Mouse (Mus musculus): ENCODE data around the gene Polr3b. TPM values are rescaled to one million over a fixed set of nuclear protein-coding genes. Genes with fewer than 3 reads are reported as not detected.

The Polr3b gene
- polyA plus RNA-seq, 1 experiment: 1.6 TPM

GRCm38 (mm10) chr10:84647264-84647663 is 25.2 kb downstream of the Polr3b start:
- 0 out of 2 replicates have a peak, but pooled peaks cover 1% of the 10 kb centered on the region for H3K4me1 ChIP-seq (ENCODE audit: control insufficient read depth, insufficient read depth, insufficient read length, low read length)
- peaks cover 18% of the 10 kb centered on the region for H3K36me3 ChIP-seq (ENCODE audit: control insufficient read depth, insufficient read depth, low read length)
- H3K27me3 ChIP-seq (ENCODE audit: control insufficient read depth, insufficient read depth, low read length): no peaks in the 10 kb centered on the region
- no peak for TF ChIP-seq POLR2A (IDR thresholded peaks at IDR 0.05; ENCODE audit: low read depth, low read length)
- TF ChIP-seq CTCF (IDR thresholded peaks at IDR 0.05; ENCODE audit: extremely low read depth, insufficient read length, insufficient replicate concordance, low read depth, low read length): no peak
- no peak overlapping the region for H3K4me3 ChIP-seq (ENCODE audit: low read depth, low read length)
- peak overlapping the region; percentile 9; the same call in 1 of the 2 replicates for H3K27ac ChIP-seq (ENCODE audit: insufficient read depth, low read depth, low read length)
- WGBS: 84% methylated on average over 5 of the region's 5 CpGs

GRCm38 (mm10) chr10:84648911-84649310 is 26.8 kb downstream of the Polr3b start:
- H3K4me1 ChIP-seq (ENCODE audit: control insufficient read depth, insufficient read depth, insufficient read length, low read length): 0 out of 2 replicates have a peak, but pooled peaks cover 1% of the 10 kb centered on the region
- TF ChIP-seq CTCF (IDR thresholded peaks at IDR 0.05; ENCODE audit: extremely low read depth, insufficient read length, insufficient replicate concordance, low read depth, low read length): no peak
- no peak for TF ChIP-seq POLR2A (IDR thresholded peaks at IDR 0.05; ENCODE audit: low read depth, low read length)
- H3K27me3 ChIP-seq (ENCODE audit: control insufficient read depth, insufficient read depth, low read length): no peaks in the 10 kb centered on the region
- H3K36me3 ChIP-seq (ENCODE audit: control insufficient read depth, insufficient read depth, low read length): peaks cover 23% of the 10 kb centered on the region
- no peak overlapping the region for H3K4me3 ChIP-seq (ENCODE audit: low read depth, low read length)
- WGBS: 62% methylated on average over 4 of the region's 4 CpGs
- no peak overlapping the region for H3K27ac ChIP-seq (ENCODE audit: insufficient read depth, low read depth, low read length)

- TF ChIP-seq CTCF (IDR thresholded peaks at IDR 0.05; ENCODE audit: extremely low read depth, insufficient read length, insufficient replicate concordance, low read depth, low read length): no peak
- no peaks in the 10 kb centered on the region for H3K4me1 ChIP-seq (ENCODE audit: control insufficient read depth, insufficient read depth, insufficient read length, low read length)
- no peak overlapping the region for H3K27ac ChIP-seq (ENCODE audit: insufficient read depth, low read depth, low read length)
- 83% methylated on average over 4 of the region's 4 CpGs for WGBS
- H3K4me3 ChIP-seq (ENCODE audit: low read depth, low read length): no peak overlapping the region
- H3K36me3 ChIP-seq (ENCODE audit: control insufficient read depth, insufficient read depth, low read length): peaks cover 17% of the 10 kb centered on the region
- no peaks in the 10 kb centered on the region for H3K27me3 ChIP-seq (ENCODE audit: control insufficient read depth, insufficient read depth, low read length)
Measured at GRCm38 (mm10) chr10:84654029-84654428, 31.9 kb downstream of the Polr3b start.

GRCm38 (mm10) chr10:84654731-84655130 is 32.6 kb downstream of the Polr3b start:
- no peaks in the 10 kb centered on the region for H3K4me1 ChIP-seq (ENCODE audit: control insufficient read depth, insufficient read depth, insufficient read length, low read length)
- H3K27me3 ChIP-seq (ENCODE audit: control insufficient read depth, insufficient read depth, low read length): no peaks in the 10 kb centered on the region
- no peak overlapping the region for H3K4me3 ChIP-seq (ENCODE audit: low read depth, low read length)
- H3K27ac ChIP-seq (ENCODE audit: insufficient read depth, low read depth, low read length): no peak overlapping the region
- TF ChIP-seq POLR2A (IDR thresholded peaks at IDR 0.05; ENCODE audit: low read depth, low read length) (no peak), CTCF (IDR thresholded peaks at IDR 0.05; ENCODE audit: extremely low read depth, insufficient read length, insufficient replicate concordance, low read depth, low read length) (no peak)
- peaks cover 13% of the 10 kb centered on the region for H3K36me3 ChIP-seq (ENCODE audit: control insufficient read depth, insufficient read depth, low read length)
- WGBS: 90% methylated on average over 4 of the region's 4 CpGs

GRCm38 (mm10) chr10:84656618-84657017 is 34.5 kb downstream of the Polr3b start:
- Histone ChIP-seq H3K27ac (ENCODE audit: insufficient read depth, low read depth, low read length) (no peak overlapping the region), H3K27me3 (ENCODE audit: control insufficient read depth, insufficient read depth, low read length) (no peaks in the 10 kb centered on the region), H3K4me1 (ENCODE audit: control insufficient read depth, insufficient read depth, insufficient read length, low read length) (no peaks in the 10 kb centered on the region), H3K4me3 (ENCODE audit: low read depth, low read length) (no peak overlapping the region), H3K36me3 (ENCODE audit: control insufficient read depth, insufficient read depth, low read length) (peaks cover 18% of the 10 kb centered on the region)
- no peak for TF ChIP-seq POLR2A (IDR thresholded peaks at IDR 0.05; ENCODE audit: low read depth, low read length)
- WGBS: 85% methylated on average over 4 of the region's 4 CpGs

GRCm38 (mm10) chr10:84657437-84658087 is 35.5 kb downstream of the Polr3b start:
- no peaks in the 10 kb centered on the region for H3K4me1 ChIP-seq (ENCODE audit: control insufficient read depth, insufficient read depth, insufficient read length, low read length)
- H3K36me3 ChIP-seq (ENCODE audit: control insufficient read depth, insufficient read depth, low read length): peaks cover 17% of the 10 kb centered on the region
- no peak overlapping the region for H3K4me3 ChIP-seq (ENCODE audit: low read depth, low read length)
- 73% methylated on average over 6 of the region's 6 CpGs for WGBS
- no peak for TF ChIP-seq CTCF (IDR thresholded peaks at IDR 0.05; ENCODE audit: extremely low read depth, insufficient read length, insufficient replicate concordance, low read depth, low read length)
- no peak for TF ChIP-seq POLR2A (IDR thresholded peaks at IDR 0.05; ENCODE audit: low read depth, low read length)
- no peaks in the 10 kb centered on the region for H3K27me3 ChIP-seq (ENCODE audit: control insufficient read depth, insufficient read depth, low read length)
- no peak overlapping the region for H3K27ac ChIP-seq (ENCODE audit: insufficient read depth, low read depth, low read length)

GRCm38 (mm10) chr10:84658088-84658848 is 36.2 kb downstream of the Polr3b start:
- H3K27me3 ChIP-seq (ENCODE audit: control insufficient read depth, insufficient read depth, low read length): no peaks in the 10 kb centered on the region
- H3K36me3 ChIP-seq (ENCODE audit: control insufficient read depth, insufficient read depth, low read length): peaks cover 13% of the 10 kb centered on the region
- H3K27ac ChIP-seq (ENCODE audit: insufficient read depth, low read depth, low read length): no peak overlapping the region
- no peak overlapping the region for H3K4me3 ChIP-seq (ENCODE audit: low read depth, low read length)
- 77% methylated on average over 18 of the region's 18 CpGs for WGBS
- no peak for TF ChIP-seq POLR2A (IDR thresholded peaks at IDR 0.05; ENCODE audit: low read depth, low read length)
- no peak for TF ChIP-seq CTCF (IDR thresholded peaks at IDR 0.05; ENCODE audit: extremely low read depth, insufficient read length, insufficient replicate concordance, low read depth, low read length)
- H3K4me1 ChIP-seq (ENCODE audit: control insufficient read depth, insufficient read depth, insufficient read length, low read length): no peaks in the 10 kb centered on the region
